Mouse (Mus musculus): ENCODE measurements at regions not wholly inside any gene's neighbourhood (a gene's known extent, or its start where the extent isn't known, plus 50 kb on each side); places are given as distances from the start of the nearest gene placed in this dataset.

GRCm38 (mm10) chr13:112212391-112212790, 75.9 kb upstream of the Ankrd55 start:
- H3K36me3 ChIP-seq (ENCODE audit: control insufficient read depth, insufficient read depth, low read length), result no peaks in the 10 kb centered on the region
- no peaks in the 10 kb centered on the region for H3K4me1 ChIP-seq (ENCODE audit: control insufficient read depth, insufficient read depth, insufficient read length, low read length)
- TF ChIP-seq POLR2A (IDR thresholded peaks at IDR 0.05; ENCODE audit: low read depth, low read length), result no peak
- no peak for TF ChIP-seq CTCF (IDR thresholded peaks at IDR 0.05; ENCODE audit: extremely low read depth, insufficient read length, insufficient replicate concordance, low read depth, low read length)
- no peaks in the 10 kb centered on the region for H3K27me3 ChIP-seq (ENCODE audit: control insufficient read depth, insufficient read depth, low read length)
- WGBS, result 82% methylated on average over 12 of the region's 12 CpGs
- no peak overlapping the region for H3K4me3 ChIP-seq (ENCODE audit: low read depth, low read length)
- H3K27ac ChIP-seq (ENCODE audit: insufficient read depth, low read depth, low read length), result no peak overlapping the region

GRCm38 (mm10) chr13:112213652-112214081, 74.6 kb upstream of the Ankrd55 start:
- no peaks in the 10 kb centered on the region for H3K27me3 ChIP-seq (ENCODE audit: control insufficient read depth, insufficient read depth, low read length)

DNA sequence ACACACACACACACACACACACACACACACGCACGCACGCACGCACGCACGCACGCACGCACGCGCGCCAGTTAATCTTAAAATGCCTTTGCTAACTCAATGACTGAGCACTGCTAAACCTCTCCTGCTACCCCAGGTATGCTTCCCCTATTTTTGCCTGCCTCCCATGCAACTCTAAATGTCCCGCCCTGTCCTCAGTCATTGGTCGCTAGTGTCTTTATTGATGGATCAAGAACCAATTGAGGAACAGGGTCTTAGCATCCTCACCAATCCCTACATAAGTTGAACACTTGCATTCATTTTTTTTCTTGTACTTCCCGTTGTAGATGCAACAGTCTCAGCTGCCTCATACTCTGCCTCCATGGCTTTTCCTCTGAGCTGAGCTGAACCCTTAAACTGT, 72.2 kb upstream of the Ankrd55 start:
- Histone ChIP-seq H3K27me3 (ENCODE audit: control insufficient read depth, insufficient read depth, low read length) (no peaks in the 10 kb centered on the region; the same call in 1 of the 2 replicates), H3K4me1 (ENCODE audit: control insufficient read depth, insufficient read depth, insufficient read length, low read length) (no peaks in the 10 kb centered on the region), H3K27ac (ENCODE audit: insufficient read depth, low read depth, low read length) (no peak overlapping the region), H3K4me3 (ENCODE audit: low read depth, low read length) (no peak overlapping the region), H3K36me3 (ENCODE audit: control insufficient read depth, insufficient read depth, low read length) (no peaks in the 10 kb centered on the region)
- WGBS, result 96% methylated on average over 14 of the region's 14 CpGs
- TF ChIP-seq POLR2A (IDR thresholded peaks at IDR 0.05; ENCODE audit: low read depth, low read length), result no peak

More at GRCm38 (mm10) chr13:112213652-112214081, 74.6 kb upstream of the Ankrd55 start:
- 87% methylated on average over 17 of the region's 17 CpGs for WGBS
- no peaks in the 10 kb centered on the region for H3K36me3 ChIP-seq (ENCODE audit: control insufficient read depth, insufficient read depth, low read length)
- no peaks in the 10 kb centered on the region for H3K4me1 ChIP-seq (ENCODE audit: control insufficient read depth, insufficient read depth, insufficient read length, low read length)
- TF ChIP-seq CTCF (IDR thresholded peaks at IDR 0.05; ENCODE audit: extremely low read depth, insufficient read length, insufficient replicate concordance, low read depth, low read length), result no peak
- no peak for TF ChIP-seq POLR2A (IDR thresholded peaks at IDR 0.05; ENCODE audit: low read depth, low read length)
- H3K27ac ChIP-seq (ENCODE audit: insufficient read depth, low read depth, low read length), result no peak overlapping the region
- no peak overlapping the region for H3K4me3 ChIP-seq (ENCODE audit: low read depth, low read length)

GRCm38 (mm10) chr13:112218389-112218788, 69.9 kb upstream of the Ankrd55 start:
- Histone ChIP-seq H3K4me1 (ENCODE audit: control insufficient read depth, insufficient read depth, insufficient read length, low read length) (no peaks in the 10 kb centered on the region), H3K36me3 (ENCODE audit: control insufficient read depth, insufficient read depth, low read length) (no peaks in the 10 kb centered on the region), H3K27ac (ENCODE audit: insufficient read depth, low read depth, low read length) (no peak overlapping the region), H3K27me3 (ENCODE audit: control insufficient read depth, insufficient read depth, low read length) (no peaks in the 10 kb centered on the region; the same call in 1 of the 2 replicates), H3K4me3 (ENCODE audit: low read depth, low read length) (no peak overlapping the region)
- TF ChIP-seq CTCF (IDR thresholded peaks at IDR 0.05; ENCODE audit: extremely low read depth, insufficient read length, insufficient replicate concordance, low read depth, low read length) (no peak), POLR2A (IDR thresholded peaks at IDR 0.05; ENCODE audit: low read depth, low read length) (no peak)
- WGBS, result 64% methylated on average over 5 of the region's 5 CpGs

DNA sequence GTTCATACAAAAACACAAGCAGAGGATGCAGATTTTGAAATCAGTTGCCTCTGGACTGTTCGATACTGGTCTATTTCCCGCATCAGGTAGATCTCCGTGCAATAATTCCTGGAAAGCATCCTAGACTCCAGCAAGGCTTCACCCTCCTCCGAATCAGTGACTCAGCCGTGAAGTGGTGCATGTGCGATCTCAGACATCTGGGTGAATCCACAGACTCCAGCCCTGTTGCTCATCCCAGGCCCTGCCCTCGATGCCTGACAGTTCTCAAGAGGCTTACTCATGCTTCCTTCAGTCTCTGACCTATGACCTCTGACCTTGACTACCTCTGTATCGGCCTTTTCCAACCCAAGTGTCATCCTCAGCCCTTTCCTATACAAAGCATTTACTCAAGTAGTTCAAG, 68.1 kb upstream of the Ankrd55 start:
- Histone ChIP-seq H3K4me3 (ENCODE audit: low read depth, low read length) (no peak overlapping the region), H3K27me3 (ENCODE audit: control insufficient read depth, insufficient read depth, low read length) (no peaks in the 10 kb centered on the region; the same call in 1 of the 2 replicates)
- TF ChIP-seq CTCF (IDR thresholded peaks at IDR 0.05; ENCODE audit: extremely low read depth, insufficient read length, insufficient replicate concordance, low read depth, low read length) (no peak), POLR2A (IDR thresholded peaks at IDR 0.05; ENCODE audit: low read depth, low read length) (no peak)

DNA sequence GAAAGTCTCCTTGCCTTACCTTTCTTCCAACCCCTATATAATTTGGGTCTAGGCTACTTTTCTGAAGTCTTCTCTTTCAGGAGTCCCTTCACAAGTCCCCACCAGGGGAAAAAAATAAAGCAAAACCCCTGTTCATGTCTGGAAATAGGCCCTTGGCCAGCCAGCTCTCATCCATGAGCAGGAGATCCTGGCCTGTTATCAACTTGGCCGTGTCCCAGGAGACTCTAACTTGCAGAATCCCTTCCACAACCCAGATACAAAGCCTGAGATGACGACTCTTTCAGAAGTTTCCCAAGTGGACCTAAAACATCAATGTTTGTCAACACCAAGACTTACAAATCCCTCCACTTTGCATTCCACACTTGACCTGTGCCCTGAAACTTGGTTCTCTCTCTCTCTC, 64.6 kb upstream of the Ankrd55 start:
- Histone ChIP-seq H3K4me3 (ENCODE audit: low read depth, low read length) (no peak overlapping the region), H3K27ac (ENCODE audit: insufficient read depth, low read depth, low read length) (no peak overlapping the region), H3K4me1 (ENCODE audit: control insufficient read depth, insufficient read depth, insufficient read length, low read length) (no peaks in the 10 kb centered on the region), H3K36me3 (ENCODE audit: control insufficient read depth, insufficient read depth, low read length) (no peaks in the 10 kb centered on the region), H3K27me3 (ENCODE audit: control insufficient read depth, insufficient read depth, low read length) (no peaks in the 10 kb centered on the region; the same call in 1 of the 2 replicates)
- TF ChIP-seq POLR2A (IDR thresholded peaks at IDR 0.05; ENCODE audit: low read depth, low read length) (no peak), CTCF (IDR thresholded peaks at IDR 0.05; ENCODE audit: extremely low read depth, insufficient read length, insufficient replicate concordance, low read depth, low read length) (no peak)
- 69% methylated on average over 2 of the region's 2 CpGs for WGBS

More for the DNA sequence above, 68.1 kb upstream of the Ankrd55 start:
- no peaks in the 10 kb centered on the region for H3K36me3 ChIP-seq (ENCODE audit: control insufficient read depth, insufficient read depth, low read length)
- H3K4me1 ChIP-seq (ENCODE audit: control insufficient read depth, insufficient read depth, insufficient read length, low read length), result no peaks in the 10 kb centered on the region
- WGBS, result 81% methylated on average over 8 of the region's 8 CpGs
- no peak overlapping the region for H3K27ac ChIP-seq (ENCODE audit: insufficient read depth, low read depth, low read length)

- no peak for TF ChIP-seq CTCF (IDR thresholded peaks at IDR 0.05; ENCODE audit: extremely low read depth, insufficient read length, insufficient replicate concordance, low read depth, low read length)
- no peak for TF ChIP-seq POLR2A (IDR thresholded peaks at IDR 0.05; ENCODE audit: low read depth, low read length)
- H3K36me3 ChIP-seq (ENCODE audit: control insufficient read depth, insufficient read depth, low read length), result no peaks in the 10 kb centered on the region
- H3K4me1 ChIP-seq (ENCODE audit: control insufficient read depth, insufficient read depth, insufficient read length, low read length), result peaks cover 2% of the 10 kb centered on the region; the same call in 1 of the 2 replicates
- no peaks in the 10 kb centered on the region for H3K27me3 ChIP-seq (ENCODE audit: control insufficient read depth, insufficient read depth, low read length)
- no peak overlapping the region for H3K4me3 ChIP-seq (ENCODE audit: low read depth, low read length)
- WGBS, result 63% methylated on average over 13 of the region's 13 CpGs
- H3K27ac ChIP-seq (ENCODE audit: insufficient read depth, low read depth, low read length), result no peak overlapping the region
These were observed 60.5 kb upstream of the Ankrd55 start for GRCm38 (mm10) chr13:112227766-112228165.

Data from small intestine, adult 2 months (tissue).